Mouse (Mus musculus) E14TG2a.4 (cell line): Measurements from ENCODE around the gene Ccpg1os.
A peak's percentile ranks its signal among the peaks of the same experiment; 100 is the strongest.

Experiments
- CTCF ChIP-seq: conservative IDR thresholded peaks from 2 replicates; pipeline ENCODE4 v1.5.1; 2014; ENCODE audit warnings: low read length
- NANOG ChIP-seq: IDR thresholded peaks from 2 replicates; pipeline ENCODE4 v1.6.1; 2014; ENCODE audit warnings: borderline replicate concordance, low read length, mixed read lengths
- POU5F1 ChIP-seq: IDR thresholded peaks from 2 replicates; pipeline ENCODE4 v1.6.1; 2014; ENCODE audit warnings: low read length, borderline replicate concordance

- peak; percentile 89 for TF ChIP-seq CTCF
- no peak for TF ChIP-seq POU5F1
- TF ChIP-seq NANOG = no peak
Observed at GRCm38 (mm10) chr9:72947010-72947409, 38.2 kb downstream of the Ccpg1os start.
